24 mouse cellular contexts compared by ENCODE assay signal in the genomic region with DNA sequence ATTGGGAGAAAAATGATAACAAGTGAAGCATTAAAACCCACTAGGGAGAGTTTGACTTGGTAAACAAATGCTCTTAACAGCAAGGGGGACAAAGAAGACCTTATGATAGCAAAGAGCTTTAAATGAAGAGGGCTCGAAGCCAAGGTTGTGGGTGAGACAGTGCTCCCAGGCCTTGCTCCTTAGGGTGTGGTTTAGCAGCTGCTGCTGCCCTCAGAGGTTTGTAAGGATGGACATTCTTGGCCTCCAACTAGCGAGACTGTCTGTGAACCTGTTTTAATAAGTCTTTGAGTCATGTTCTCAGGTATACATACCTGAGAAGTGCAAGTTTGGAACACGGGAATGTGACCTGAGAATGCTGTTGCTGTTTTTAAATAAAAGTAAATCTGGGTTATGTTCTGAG. TPM values are rescaled to one million over a fixed set of nuclear protein-coding genes. Genes with fewer than 3 reads are reported as not detected.
DNase-seq lines count a peak whose midpoint lies in the region; ATAC-seq and TF ChIP-seq lines count a peak whose summit lies in the region.
"Had no signal": no experiment of that assay in that cellular context is flagged by ENCODE, and none has a peak within 500 bp of the region (broad histone marks: within the 10 kb centered on the region; RNA-seq: fewer than 3 reads in every experiment).

No protein-coding gene starts in this region.

- H3ac ChIP-seq in C2C12 (ENCODE audit: control insufficient read depth, insufficient read length, low read depth): no peak overlapping the region

- H3K27me3 ChIP-seq in heart, embryonic 10.5 days (ENCODE audit: insufficient read depth, poor library complexity, severe bottlenecking): peaks cover 24% of the 10 kb centered on the region
- H3K27me3 ChIP-seq in C2C12 (ENCODE audit: control insufficient read depth, insufficient read depth, insufficient read length): no peaks in the 10 kb centered on the region
- H3K27me3 ChIP-seq in forebrain, embryonic 11.5 days (ENCODE audit: control insufficient read depth, insufficient read depth, low read length): no peaks in the 10 kb centered on the region
- H3K27me3 ChIP-seq: embryonic facial prominence, embryonic 13.5 days; embryonic facial prominence, embryonic 15.5 days had no signal

- H3K4me1 ChIP-seq in heart, embryonic 10.5 days: peaks cover 13% of the 10 kb centered on the region; the same call in 1 of the 2 replicates
- H3K4me1 ChIP-seq in forebrain, embryonic 11.5 days (replicated peaks; ENCODE audit: control insufficient read depth, insufficient read depth, low read length): no peaks in the 10 kb centered on the region; the same call in 1 of the 2 replicates

- peaks cover 24% of the 10 kb centered on the region for H3K79me2 ChIP-seq in C2C12 (ENCODE audit: control insufficient read depth, insufficient read depth)

- H3K4me2 ChIP-seq in forebrain, embryonic 11.5 days (ENCODE audit: low read depth, low read length, severe bottlenecking): no peak overlapping the region
- H3K4me2 ChIP-seq: embryonic facial prominence, embryonic 13.5 days; embryonic facial prominence, embryonic 15.5 days; forebrain, embryonic 13.5 days; forebrain, embryonic 15.5 days had no signal

- H3K79me3 ChIP-seq in C2C12 (ENCODE audit: low read depth): peaks cover 20% of the 10 kb centered on the region

- H3K27ac ChIP-seq in heart, embryonic 10.5 days: no peak overlapping the region
- H3K27ac ChIP-seq in forebrain, embryonic 11.5 days (ENCODE audit: low read depth, low read length): no peak overlapping the region
- H3K27ac ChIP-seq: embryonic facial prominence, embryonic 13.5 days; embryonic facial prominence, embryonic 15.5 days; forebrain, embryonic 10.5 days; forebrain, embryonic 13.5 days; forebrain, embryonic 15.5 days had no signal

- H3K9me3 ChIP-seq in heart, embryonic 10.5 days: no peaks in the 10 kb centered on the region
- no peaks in the 10 kb centered on the region for H3K9me3 ChIP-seq in forebrain, embryonic 11.5 days (ENCODE audit: control insufficient read depth, low read length)
- H3K9me3 ChIP-seq: embryonic facial prominence, embryonic 13.5 days; embryonic facial prominence, embryonic 15.5 days; forebrain, embryonic 10.5 days; forebrain, embryonic 13.5 days; forebrain, embryonic 15.5 days had no signal

- H3K9ac ChIP-seq in forebrain, embryonic 11.5 days (ENCODE audit: low read length): no peak overlapping the region
- H3K9ac ChIP-seq: embryonic facial prominence, embryonic 13.5 days; embryonic facial prominence, embryonic 15.5 days; forebrain, embryonic 13.5 days; forebrain, embryonic 15.5 days; forebrain, postnatal 0 days had no signal

- no peak for TF ChIP-seq CTCF in C2C12 (IDR thresholded peaks at IDR 0.05; ENCODE audit: control insufficient read depth, insufficient read depth, insufficient read length)

- H3K4me3 ChIP-seq in heart, embryonic 10.5 days: no peak overlapping the region
- H3K4me3 ChIP-seq in C2C12 (ENCODE audit: insufficient read depth, poor library complexity, severe bottlenecking): no peak overlapping the region
- no peak overlapping the region for H3K4me3 ChIP-seq in forebrain, embryonic 11.5 days (ENCODE audit: low read depth, low read length)
- H3K4me3 ChIP-seq: embryonic facial prominence, embryonic 13.5 days; embryonic facial prominence, embryonic 15.5 days; erythroblast, embryonic 14.5 days; forebrain, embryonic 10.5 days; forebrain, embryonic 13.5 days; forebrain, embryonic 15.5 days had no signal

- DNase-seq in heart, embryonic 10.5 days (ENCODE audit: low spot score): peak; percentile 54
- DNase-seq in heart, adult 18-20 months: no peak
- DNase-seq in 3T3-L1 (ENCODE audit: low read depth, low spot score): peak; percentile 27
- no peak for DNase-seq in forebrain, embryonic 11.5 days (ENCODE audit: low spot score)
- DNase-seq in frontal cortex, postnatal 25 days (ENCODE audit: low spot score in 2 of 2): no peak
- DNase-seq: adrenal gland, adult 2 months; adrenal gland, postnatal 10 days; adrenal gland, postnatal 25 days; B cell, adult 2 months; cerebellum, adult 11 months; cerebellum, adult 18-20 months; cerebellum, adult 8-10 months; cerebellum, adult 9-11 months; cerebellum, postnatal 14 days; cerebellum, postnatal 36 days; embryo, embryonic 11 days; forebrain, postnatal 0 days had no signal

- WGBS in heart, embryonic 10.5 days: 78% methylated on average over 3 of the region's 3 CpGs
- 76% methylated on average over 3 of the region's 3 CpGs for WGBS in forebrain, embryonic 11.5 days

- ATAC-seq in forebrain, embryonic 11.5 days (replicated peaks; ENCODE audit: low FRiP score): no peak
- ATAC-seq: forebrain, embryonic 13.5 days; forebrain, embryonic 15.5 days; forebrain, postnatal 0 days had no signal

- no peaks in the 10 kb centered on the region for H3K36me3 ChIP-seq in heart, embryonic 10.5 days
- H3K36me3 ChIP-seq in C2C12 (ENCODE audit: control insufficient read depth, insufficient read depth): no peaks in the 10 kb centered on the region
- no peaks in the 10 kb centered on the region for H3K36me3 ChIP-seq in forebrain, embryonic 11.5 days (ENCODE audit: control insufficient read depth, insufficient read depth, low read length)
- H3K36me3 ChIP-seq: embryonic facial prominence, embryonic 13.5 days; embryonic facial prominence, embryonic 15.5 days; forebrain, embryonic 10.5 days; forebrain, embryonic 15.5 days had no signal

TF ChIP-seq in C2C12, 6 proteins besides CTCF, POLR2A, EP300 and RAD21:
- TF ChIP-seq MAX (IDR thresholded peaks at IDR 0.05) (no peak), MYOD1 (IDR thresholded peaks at IDR 0.05; ENCODE audit: control insufficient read depth, insufficient read length, low read depth) (peak; percentile 34), CEBPB (IDR thresholded peaks at IDR 0.05; ENCODE audit: low read depth) (no peak)

RNA-seq across cellular contexts. Expression of a gene that starts 2.6 kb away (rescaled TPM):
- polyA plus RNA-seq in heart, embryonic 10.5 days (2016; fragmentation: Nextera tagmentation; extraction: Ambion mirVana): 30.0 and 37.7 TPM in 2 replicates
- 10 to 100 TPM in 1 of 2 experiments, 1 to 10 TPM in 1; 9.4 to 10.5 TPM for total RNA-seq in heart, adult 18-20 months (2021)
- 12.6 TPM for polyA plus RNA-seq in C2C12 (2012; fragmentation: generic; extraction: Trizol)
- 49.1 and 52.6 TPM in 2 replicates for polyA plus RNA-seq in forebrain, embryonic 11.5 days (2014; fragmentation: Nextera tagmentation; extraction: Ambion mirVana)

Comparison
In these comparisons a context has a peak if more than half of its experiments do, and no peak if none do; other contexts are left out.
1. DNase-seq: peak in heart, embryonic 10.5 days (single experiment) and 3T3-L1 (single experiment); none in heart, adult 18-20 months (0 of 2), forebrain, embryonic 11.5 days (single experiment) and frontal cortex, postnatal 25 days (0 of 2).